In genomic region chr5:125425698-125426276, GRCm38 (mm10) we compare ENCODE assay signal across 1 mouse cellular context.
TF ChIP-seq lines count a peak whose summit lies in the region.

No protein-coding gene starts in this region.

TF ChIP-seq in CH12.LX, 34 proteins besides CTCF, POLR2A, EP300 and RAD21:
- TF ChIP-seq UBTF (IDR thresholded peaks at IDR 0.05; ENCODE audit: low read depth, low read length) (0 out of 2 replicates have a peak, but pooled peaks have one; percentile 37), HCFC1 (IDR thresholded peaks at IDR 0.05; ENCODE audit: low read depth, low read length) (no peak), ZKSCAN1 (IDR thresholded peaks at IDR 0.05; ENCODE audit: borderline replicate concordance, low read depth, low read length) (no peak), BHLHE40 (IDR thresholded peaks at IDR 0.05; ENCODE audit: low read depth, low read length) (peak; percentile 40), TBP (conservative IDR thresholded peaks at IDR 0.05; ENCODE audit: low read depth, low read length) (peak; percentile 84), ZNF384 (IDR thresholded peaks at IDR 0.05; ENCODE audit: low read depth, low read length) (no peak)
TF ChIP-seq in CH12.LX: peak in this region for 3.
